Mouse (Mus musculus): ENCODE data around the gene Vmn1r63.
"Not testable (repeated sequence)": the region's sequence is repeated elsewhere in the genome, so short reads cannot be mapped to it uniquely, and the experiment has no call there.

The Vmn1r63 gene

DNA sequence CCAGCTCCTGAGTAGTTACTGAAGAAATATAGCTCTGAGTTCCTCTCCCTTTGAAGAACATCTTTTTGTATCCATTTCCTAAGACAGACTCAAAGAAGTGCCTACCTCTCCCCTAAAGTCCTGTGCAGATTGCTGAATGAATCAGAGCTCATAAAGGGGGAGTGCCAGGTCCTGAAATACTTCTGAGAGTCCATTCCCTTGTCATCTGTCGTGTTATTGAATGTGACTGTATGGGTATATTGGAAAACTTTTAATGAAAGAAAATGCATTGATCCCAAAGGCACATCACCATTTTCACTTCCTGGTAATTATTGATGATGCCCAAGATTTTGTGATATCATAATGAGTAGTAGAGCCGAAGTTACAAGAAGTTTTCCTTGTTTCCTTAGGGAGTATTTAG is at the start of gene Vmn1r63:
TSS of gene Vmn1r63 (minus strand) at position 101 of the 400 bp plus-strand sequence.
- DNase-seq: not testable (repeated sequence)

All from thymus, postnatal 14 days (tissue).